Mouse (Mus musculus) neural tube, embryonic 15.5 days (tissue): ENCODE data around the gene Agl. TPM values are rescaled to one million over a fixed set of nuclear protein-coding genes. Genes with fewer than 3 reads are reported as not detected.
A peak's percentile ranks its signal among the peaks of the same experiment; 100 is the strongest.
"Not testable (repeated sequence)": the region's sequence is repeated elsewhere in the genome, so short reads cannot be mapped to it uniquely, and the experiment has no call there.

Experiments
- ATAC-seq: fragments of 200-750 bp; cut with Nextera tagmentation; 2 replicates; pipeline ENCODE4 v1.8.0; 2017; ENCODE audit warnings: mild to moderate bottlenecking, moderate TSS enrichment, moderate library complexity; ENCODE audit not compliant: low FRiP score
- H3K27ac ChIP-seq: fragments of 300-500 bp; sonication (generic); replicated peaks from 2 replicates; pipeline ENCODE4 v1.5.1; 2015; ENCODE audit warnings: mild to moderate bottlenecking, inconsistent platforms
- H3K27me3 ChIP-seq: fragments of 300-500 bp; sonication (generic); replicated peaks from 2 replicates; pipeline ENCODE4 v1.6.1; 2015; ENCODE audit warnings: inconsistent platforms
- H3K36me3 ChIP-seq: fragments of 300-500 bp; sonication (generic); 2 replicates; pipeline ENCODE4 v1.6.1; 2015; ENCODE audit warnings: inconsistent platforms
- H3K4me1 ChIP-seq: fragments of 300-500 bp; sonication (generic); 2 replicates; pipeline ENCODE4 v1.6.1; 2015; ENCODE audit warnings: inconsistent platforms
- H3K4me2 ChIP-seq: fragments of 300-500 bp; sonication (generic); 2 replicates; pipeline ENCODE4 v1.6.1; 2015; ENCODE audit warnings: inconsistent platforms, mild to moderate bottlenecking, moderate library complexity
- H3K4me3 ChIP-seq: fragments of 300-500 bp; sonication (generic); replicated peaks from 2 replicates; pipeline ENCODE4 v1.5.1; 2015; ENCODE audit warnings: mild to moderate bottlenecking, inconsistent platforms
- H3K9ac ChIP-seq: fragments of 300-500 bp; sonication (generic); replicated peaks from 2 replicates; pipeline ENCODE4 v1.6.1; 2015; ENCODE audit warnings: mild to moderate bottlenecking, inconsistent platforms
- H3K9me3 ChIP-seq: fragments of 300-500 bp; sonication (generic); replicated peaks from 2 replicates; pipeline ENCODE4 v1.6.1; 2016; ENCODE audit warnings: inconsistent platforms
- WGBS: fragments of 180-500 bp; shearing (Covaris S2); methylation state at CpG from one replicate; pipeline ENCODE4 v1.1.7; 2015; ENCODE audit warnings: mixed read lengths; 5-methylcytosine and 5-hydroxymethylcytosine counted together
- polyA plus RNA-seq: library from polyadenylated mRNA; unstranded; fragments of >200 nt; fragmentation: Nextera tagmentation; extraction: Ambion mirVana; gene quantifications from 2 replicates; pipeline ENCODE4 v1.2.1, GENCODE M21; 2015

Agl gene
- polyA plus RNA-seq, 1 experiment from 2014 or later = 17.0 TPM

GRCm38 (mm10) chr3:116812946-116813345 is 5.0 kb upstream of the Agl start:
- Histone ChIP-seq H3K4me2 (no peak overlapping the region), H3K4me3 (no peak overlapping the region), H3K9me3 (no peaks in the 10 kb centered on the region), H3K36me3 (no peaks in the 10 kb centered on the region), H3K27ac (no peak overlapping the region), H3K9ac (no peak overlapping the region), H3K27me3 (no peaks in the 10 kb centered on the region), H3K4me1 (peaks cover 6% of the 10 kb centered on the region; the same call in 1 of the 2 replicates)
- ATAC-seq = no peak
- 88% methylated on average over 2 of the region's 2 CpGs for WGBS

- WGBS = 82% methylated on average over 6 of the region's 6 CpGs
- H3K9me3 ChIP-seq, ATAC-seq, H3K27me3 ChIP-seq, H3K4me3 ChIP-seq, H3K27ac ChIP-seq, H3K4me2 ChIP-seq, H3K36me3 ChIP-seq, H3K9ac ChIP-seq: not testable (repeated sequence)
- H3K4me1 ChIP-seq = peaks cover 24% of the 10 kb centered on the region
These were observed 2.4 kb upstream of the Agl start for GRCm38 (mm10) chr3:116810351-116810750.

GRCm38 (mm10) chr3:116809221-116809620 is 1.3 kb upstream of the Agl start:
- no peak overlapping the region; the same call in 1 of the 2 replicates for H3K4me2 ChIP-seq
- H3K27me3 ChIP-seq = no peaks in the 10 kb centered on the region
- H3K4me1 ChIP-seq = peaks cover 32% of the 10 kb centered on the region
- H3K36me3 ChIP-seq = no peaks in the 10 kb centered on the region
- no peaks in the 10 kb centered on the region for H3K9me3 ChIP-seq
- ATAC-seq = no peak
- 94% methylated on average over 6 of the region's 6 CpGs for WGBS
- H3K27ac ChIP-seq = no peak overlapping the region
- no peak overlapping the region for H3K4me3 ChIP-seq
- H3K9ac ChIP-seq = no peak overlapping the region

DNA sequence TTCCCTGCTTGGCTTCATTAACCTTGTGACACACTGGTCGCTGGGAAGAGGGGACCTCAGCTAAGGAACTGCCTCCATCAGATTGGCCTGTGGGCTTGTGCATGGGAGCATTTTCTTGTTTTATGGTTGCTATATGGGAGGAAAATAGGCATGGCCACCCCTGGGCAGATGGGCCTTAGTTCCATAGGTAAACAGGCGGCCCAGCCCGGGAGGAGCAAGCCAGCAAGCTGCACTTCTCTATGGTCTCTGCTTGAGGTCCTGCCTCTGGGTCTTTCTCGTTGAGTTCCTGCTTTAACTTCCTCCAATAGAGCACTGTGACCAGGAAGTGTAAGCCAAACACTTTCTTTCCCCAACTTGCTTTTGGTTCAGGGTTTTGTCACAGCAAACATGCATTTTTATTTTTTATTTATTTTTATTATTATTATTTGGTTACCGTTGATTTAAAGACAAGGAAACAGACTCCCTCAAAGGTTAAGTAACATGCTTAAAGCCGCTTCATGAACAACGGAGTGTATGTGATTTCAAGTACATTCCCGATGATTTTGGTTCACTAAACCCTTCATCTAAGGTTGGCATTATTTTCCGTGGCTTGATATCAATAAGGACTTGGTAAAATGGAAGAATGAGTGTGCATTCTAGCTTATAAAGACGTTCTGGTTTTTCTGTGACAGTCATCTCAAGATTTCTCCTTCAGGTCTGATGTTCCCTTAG is 696 bp upstream of the Agl start:
- Histone ChIP-seq H3K4me1 (peaks cover 32% of the 10 kb centered on the region), H3K4me3 (peak overlapping the region; percentile 83), H3K9ac (peak overlapping the region; percentile 69), H3K4me2 (peak overlapping the region; percentile 80), H3K36me3 (no peaks in the 10 kb centered on the region), H3K27ac (peak overlapping the region; percentile 93), H3K9me3 (no peaks in the 10 kb centered on the region), H3K27me3 (no peaks in the 10 kb centered on the region)
- WGBS = 66% methylated on average over 10 of the region's 10 CpGs
- peak; percentile 48 for ATAC-seq

DNA sequence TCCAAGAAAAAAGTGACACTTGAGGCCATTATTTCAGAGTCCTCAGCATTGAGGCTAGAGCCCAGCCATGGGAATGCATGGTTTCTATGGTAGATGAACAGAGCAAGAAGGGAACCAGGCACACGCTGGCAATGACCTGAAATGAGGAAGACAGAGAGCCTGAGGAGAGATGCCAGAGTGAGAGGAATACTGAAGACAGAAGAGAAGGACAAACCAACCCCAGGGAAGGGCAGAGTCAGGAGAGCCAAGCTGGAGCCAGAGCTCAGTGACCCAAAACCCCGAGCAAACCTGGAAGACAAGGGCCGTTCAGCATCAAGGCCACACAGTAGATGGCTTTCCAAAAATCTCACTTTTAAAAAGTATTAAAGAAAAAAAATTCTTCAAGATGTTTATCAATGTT is 2.1 kb downstream of the Agl start:
- Histone ChIP-seq H3K27me3 (no peaks in the 10 kb centered on the region), H3K9me3 (no peaks in the 10 kb centered on the region), H3K27ac (no peak overlapping the region), H3K4me3 (no peak overlapping the region), H3K9ac (no peak overlapping the region), H3K36me3 (peaks cover 9% of the 10 kb centered on the region), H3K4me1 (peaks cover 32% of the 10 kb centered on the region), H3K4me2 (no peak overlapping the region)
- ATAC-seq = no peak
- 58% methylated on average over 3 of the region's 3 CpGs for WGBS

- H3K36me3 ChIP-seq = peaks cover 9% of the 10 kb centered on the region
- ATAC-seq = no peak
- H3K9ac ChIP-seq = no peak overlapping the region
- H3K27me3 ChIP-seq = no peaks in the 10 kb centered on the region
- peak overlapping the region; percentile 35 for H3K4me2 ChIP-seq
- H3K9me3 ChIP-seq = no peaks in the 10 kb centered on the region
- H3K27ac ChIP-seq = 0 out of 2 replicates have a peak overlapping the region, but pooled peaks have one; percentile 42
- 8% methylated on average over 6 of the region's 6 CpGs for WGBS
- no peak overlapping the region; the same call in 1 of the 2 replicates for H3K4me3 ChIP-seq
- H3K4me1 ChIP-seq = peaks cover 32% of the 10 kb centered on the region
These were observed 3.1 kb downstream of the Agl start for GRCm38 (mm10) chr3:116804746-116805285.

- H3K36me3 ChIP-seq = peaks cover 22% of the 10 kb centered on the region
- H3K4me1 ChIP-seq = peaks cover 19% of the 10 kb centered on the region
- no peak overlapping the region for H3K9ac ChIP-seq
- no peak overlapping the region for H3K4me2 ChIP-seq
- no peaks in the 10 kb centered on the region for H3K27me3 ChIP-seq
- no peaks in the 10 kb centered on the region for H3K9me3 ChIP-seq
- no peak for ATAC-seq
- no peak overlapping the region for H3K27ac ChIP-seq
- H3K4me3 ChIP-seq = no peak overlapping the region
- 82% methylated on average over 8 of the region's 8 CpGs for WGBS
These were observed 6.2 kb downstream of the Agl start for GRCm38 (mm10) chr3:116801755-116802154.

DNA sequence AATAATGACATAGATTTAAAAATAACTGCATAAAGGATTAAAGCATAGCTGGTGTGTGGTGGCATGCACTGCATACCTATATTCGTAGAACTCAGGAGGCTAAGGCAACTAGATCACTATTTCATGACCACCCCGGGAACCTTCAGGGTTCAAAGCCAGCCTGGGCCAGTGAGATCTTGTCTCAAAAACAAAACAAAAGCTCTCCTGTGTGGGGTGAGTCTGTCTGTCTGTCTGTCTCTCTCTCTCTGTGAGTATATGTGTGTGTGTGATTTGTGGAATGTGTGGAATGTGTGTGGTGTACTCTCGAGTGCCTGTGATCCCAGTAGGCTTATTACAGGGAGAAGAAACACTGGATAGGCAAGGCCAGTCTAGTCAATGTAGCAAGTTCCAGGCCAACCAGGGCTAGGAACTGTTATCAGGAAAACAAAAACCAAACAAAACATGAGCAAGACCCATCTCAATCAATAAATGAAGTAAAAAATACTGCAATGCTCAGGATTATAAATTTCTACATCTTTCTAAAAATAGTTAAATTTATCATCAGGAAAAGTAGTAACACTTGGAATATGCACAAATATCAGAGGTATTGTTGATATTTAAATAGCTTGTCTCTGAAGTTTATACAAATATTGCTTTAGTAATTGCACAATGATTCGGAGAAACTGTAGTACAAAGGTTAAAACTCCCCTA is 9.0 kb downstream of the Agl start:
- H3K9ac ChIP-seq = no peak overlapping the region
- no peak overlapping the region for H3K27ac ChIP-seq
- peaks cover 34% of the 10 kb centered on the region for H3K36me3 ChIP-seq
- H3K4me1 ChIP-seq = no peaks in the 10 kb centered on the region
- H3K27me3 ChIP-seq = no peaks in the 10 kb centered on the region
- no peak overlapping the region for H3K4me3 ChIP-seq
- H3K4me2 ChIP-seq = no peak overlapping the region
- no peak for ATAC-seq
- WGBS = 83% methylated on average over 4 of the region's 4 CpGs
- no peaks in the 10 kb centered on the region for H3K9me3 ChIP-seq

DNA sequence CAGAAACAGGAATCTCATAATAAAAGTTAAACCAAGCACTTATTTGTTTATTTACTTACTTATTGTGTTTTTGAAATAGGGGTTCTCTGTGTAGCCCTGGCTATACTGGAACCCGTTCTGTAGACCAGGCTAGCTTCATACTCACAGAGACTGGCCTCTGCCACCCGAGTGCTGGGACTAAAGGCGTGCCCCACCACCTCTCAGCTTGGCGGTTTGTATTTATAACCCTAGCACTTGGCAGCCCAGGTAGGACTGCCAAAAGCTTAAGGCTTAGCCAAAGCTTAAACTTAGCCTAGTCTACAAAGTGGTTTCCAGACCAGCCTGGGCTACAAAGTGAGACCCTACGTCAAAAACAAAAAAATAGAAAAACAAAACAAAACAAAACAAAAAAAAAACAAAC is 19.1 kb downstream of the Agl start:
- no peak overlapping the region for H3K4me2 ChIP-seq
- H3K4me3 ChIP-seq = no peak overlapping the region
- H3K4me1 ChIP-seq = no peaks in the 10 kb centered on the region
- no peak overlapping the region for H3K9ac ChIP-seq
- no peaks in the 10 kb centered on the region for H3K27me3 ChIP-seq
- H3K36me3 ChIP-seq = peaks cover 62% of the 10 kb centered on the region
- WGBS = 92% methylated on average over 5 of the region's 5 CpGs
- no peak for ATAC-seq
- no peak overlapping the region for H3K27ac ChIP-seq
- H3K9me3 ChIP-seq = no peaks in the 10 kb centered on the region

- no peaks in the 10 kb centered on the region for H3K4me1 ChIP-seq
- H3K9ac ChIP-seq = no peak overlapping the region
- H3K27ac ChIP-seq = no peak overlapping the region
- H3K4me3 ChIP-seq = no peak overlapping the region
- ATAC-seq = no peak
- H3K36me3 ChIP-seq = peaks cover 66% of the 10 kb centered on the region
- 76% methylated on average over 9 of the region's 9 CpGs for WGBS
- H3K4me2 ChIP-seq = no peak overlapping the region
- H3K9me3 ChIP-seq = no peaks in the 10 kb centered on the region
- no peaks in the 10 kb centered on the region for H3K27me3 ChIP-seq
These were observed 21.4 kb downstream of the Agl start for GRCm38 (mm10) chr3:116786543-116786942.

DNA sequence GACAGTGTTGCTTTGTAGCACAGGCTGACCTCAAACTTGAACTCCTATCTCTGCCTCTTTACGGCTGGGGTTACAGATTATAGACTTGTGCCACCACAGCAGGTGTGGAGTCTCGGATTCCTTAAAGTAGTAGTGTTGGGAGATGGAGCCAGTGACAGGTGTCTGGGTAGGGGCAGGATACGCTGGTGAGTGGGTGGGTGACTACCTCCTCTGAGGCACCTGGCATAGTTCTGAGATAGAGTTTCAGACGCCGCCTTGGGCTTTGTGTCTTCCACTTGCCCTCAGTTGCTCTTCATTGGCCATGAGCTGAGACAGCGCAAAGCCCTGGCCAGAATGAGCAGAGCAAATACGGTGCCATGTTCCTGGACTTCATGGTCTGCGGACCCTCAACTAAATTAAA is 22.1 kb downstream of the Agl start:
- 94% methylated on average over 8 of the region's 8 CpGs for whole genome bisulfite sequencing
- H3K27ac ChIP-seq = no peak overlapping the region
- H3K27me3 ChIP-seq = no peaks in the 10 kb centered on the region
- no peaks in the 10 kb centered on the region for H3K4me1 ChIP-seq
- H3K4me3 ChIP-seq = no peak overlapping the region
- ATAC-seq = no peak
- H3K4me2 ChIP-seq = no peak overlapping the region
- no peak overlapping the region for H3K9ac ChIP-seq
- H3K36me3 ChIP-seq = peaks cover 66% of the 10 kb centered on the region
- no peaks in the 10 kb centered on the region for H3K9me3 ChIP-seq

DNA sequence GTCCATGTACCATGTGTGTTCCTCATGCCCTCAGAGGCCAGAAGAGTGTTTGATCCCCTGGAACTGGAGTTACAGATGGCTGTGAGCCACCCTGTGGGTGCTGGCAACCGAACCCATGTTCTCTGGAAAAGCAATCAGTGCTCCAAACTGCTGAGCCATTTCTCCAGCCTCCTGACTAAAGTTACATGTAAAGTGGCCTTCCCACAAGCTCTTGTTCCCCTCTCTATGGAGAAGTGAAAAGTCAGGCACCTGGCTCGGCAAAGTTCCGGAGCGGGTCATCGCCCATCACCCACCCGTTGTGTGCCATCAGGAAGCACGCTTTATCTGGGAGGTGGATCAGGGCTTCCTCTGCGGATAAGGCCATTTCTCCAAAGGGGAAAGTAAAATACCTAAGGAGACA is 23.2 kb downstream of the Agl start:
- H3K4me2 ChIP-seq = no peak overlapping the region
- ATAC-seq = no peak
- no peak overlapping the region for H3K27ac ChIP-seq
- no peaks in the 10 kb centered on the region for H3K27me3 ChIP-seq
- no peaks in the 10 kb centered on the region for H3K4me1 ChIP-seq
- WGBS = 93% methylated on average over 8 of the region's 8 CpGs
- peaks cover 67% of the 10 kb centered on the region for H3K36me3 ChIP-seq
- H3K9me3 ChIP-seq = no peaks in the 10 kb centered on the region
- no peak overlapping the region for H3K4me3 ChIP-seq
- no peak overlapping the region for H3K9ac ChIP-seq
